Mouse (Mus musculus) kidney, postnatal 4 days (tissue): Measurements from ENCODE around the gene Chil4.

Experiments used
- DNase-seq, 2 experiments: peaks; one replicate each; pipeline ENCODE4 v3.0.0; 2021; ENCODE audit warnings: mixed read lengths in 2 of 2

The Chil4 gene

GRCm38 (mm10) chr3:106167464-106167863 lies 51.8 kb downstream of the Chil4 start, which contains the start of gene Chil3:
Chil3 (minus strand) TSS chr3:106167564.
- DNase-seq, result no peak

GRCm38 (mm10) chr3:106154413-106154812 lies 64.9 kb downstream of the Chil4 start:
- no peak for DNase-seq
